Mouse (Mus musculus) forebrain, embryonic 15.5 days (tissue): Measurements from ENCODE around the gene Kbtbd13. TPM values are rescaled to one million over a fixed set of nuclear protein-coding genes. Genes with fewer than 3 reads are reported as not detected.
A peak's percentile ranks its signal among the peaks of the same experiment; 100 is the strongest.

Source experiments
- ATAC-seq: fragments of 200-750 bp; cut with Nextera tagmentation; replicated peaks from 2 replicates; pipeline ENCODE4 v1.8.0; 2017; ENCODE audit warnings: mild to moderate bottlenecking, moderate TSS enrichment, moderate library complexity
- H3K27ac ChIP-seq: fragments of 300-500 bp; sonication (generic); replicated peaks from 2 replicates; pipeline ENCODE4 v1.5.1; 2015; ENCODE audit warnings: mild to moderate bottlenecking, inconsistent platforms
- H3K27me3 ChIP-seq: fragments of 300-500 bp; sonication (generic); 2 replicates; pipeline ENCODE4 v1.6.1; 2015; ENCODE audit warnings: inconsistent platforms
- H3K36me3 ChIP-seq: fragments of 300-500 bp; sonication (generic); 2 replicates; pipeline ENCODE4 v1.6.1; 2015; ENCODE audit warnings: mild to moderate bottlenecking, inconsistent platforms
- H3K4me1 ChIP-seq: fragments of 300-500 bp; sonication (generic); 2 replicates; pipeline ENCODE4 v1.6.1; 2015; ENCODE audit warnings: inconsistent platforms
- H3K4me2 ChIP-seq: fragments of 300-500 bp; sonication (generic); replicated peaks from 2 replicates; pipeline ENCODE4 v1.6.1; 2015; ENCODE audit warnings: mild to moderate bottlenecking, inconsistent platforms
- H3K4me3 ChIP-seq: fragments of 300-500 bp; sonication (generic); 2 replicates; pipeline ENCODE4 v1.5.1; 2015; ENCODE audit warnings: mild to moderate bottlenecking, inconsistent platforms
- H3K9ac ChIP-seq: fragments of 300-500 bp; sonication (generic); replicated peaks from 2 replicates; pipeline ENCODE4 v1.6.1; 2015; ENCODE audit warnings: mild to moderate bottlenecking, inconsistent platforms
- H3K9me3 ChIP-seq: fragments of 300-500 bp; sonication (generic); 2 replicates; pipeline ENCODE4 v1.6.1; 2016; ENCODE audit warnings: inconsistent platforms
- WGBS: fragments of 180-500 bp; shearing (Covaris S2); methylation state at CpG from one replicate; pipeline ENCODE4 v1.1.7; 2015; ENCODE audit warnings: mixed read lengths; 5-methylcytosine and 5-hydroxymethylcytosine counted together
- polyA plus RNA-seq: library from polyadenylated mRNA; unstranded; fragments of >200 nt; fragmentation: Nextera tagmentation; extraction: Ambion mirVana; gene quantifications from 2 replicates; pipeline ENCODE4 v1.2.1, GENCODE M21; 2015

The Kbtbd13 gene
- polyA plus RNA-seq, 1 experiment from 2014 or later = 0.56 TPM

GRCm38 (mm10) chr9:65392638-65393364 is 1.3 kb upstream of the Kbtbd13 start:
- Histone ChIP-seq H3K27me3 (peaks cover 33% of the 10 kb centered on the region), H3K4me1 (peaks cover 5% of the 10 kb centered on the region; the same call in 1 of the 2 replicates), H3K9me3 (no peaks in the 10 kb centered on the region), H3K4me2 (no peak overlapping the region), H3K27ac (no peak overlapping the region), H3K36me3 (no peaks in the 10 kb centered on the region), H3K4me3 (no peak overlapping the region), H3K9ac (no peak overlapping the region)
- WGBS = 29% methylated on average over 6 of the region's 6 CpGs
- no peak for ATAC-seq

- Histone ChIP-seq H3K9ac (peak overlapping the region; percentile 48), H3K27me3 (peaks cover 33% of the 10 kb centered on the region), H3K4me1 (peaks cover 5% of the 10 kb centered on the region; the same call in 1 of the 2 replicates), H3K9me3 (no peaks in the 10 kb centered on the region), H3K27ac (peak overlapping the region; percentile 16; the same call in 1 of the 2 replicates), H3K4me2 (peak overlapping the region; percentile 49), H3K36me3 (no peaks in the 10 kb centered on the region), H3K4me3 (peak overlapping the region; percentile 46)
- ATAC-seq = peak; percentile 61
- 19% methylated on average over 90 of the region's 96 CpGs for WGBS
These were observed 470 bp downstream of the Kbtbd13 start for GRCm38 (mm10) chr9:65390752-65391612.

- Histone ChIP-seq H3K9ac (no peak overlapping the region), H3K9me3 (no peaks in the 10 kb centered on the region), H3K27me3 (peaks cover 20% of the 10 kb centered on the region), H3K4me3 (no peak overlapping the region), H3K4me1 (peaks cover 5% of the 10 kb centered on the region; the same call in 1 of the 2 replicates), H3K4me2 (no peak overlapping the region), H3K27ac (no peak overlapping the region), H3K36me3 (no peaks in the 10 kb centered on the region)
- WGBS = 25% methylated on average over 8 of the region's 8 CpGs
- ATAC-seq = no peak
These were observed 4.9 kb downstream of the Kbtbd13 start for GRCm38 (mm10) chr9:65386373-65387140.

- no peaks in the 10 kb centered on the region for H3K36me3 ChIP-seq
- no peak overlapping the region for H3K4me3 ChIP-seq
- 56% methylated on average over 3 of the region's 3 CpGs for WGBS
- H3K27ac ChIP-seq = no peak overlapping the region
- H3K9ac ChIP-seq = no peak overlapping the region
- no peak overlapping the region for H3K4me2 ChIP-seq
- H3K9me3 ChIP-seq = no peaks in the 10 kb centered on the region
- no peaks in the 10 kb centered on the region for H3K4me1 ChIP-seq
- no peak for ATAC-seq
- H3K27me3 ChIP-seq = peaks cover under 1% of the 10 kb centered on the region; the same call in 1 of the 2 replicates
These were observed 7.2 kb downstream of the Kbtbd13 start for GRCm38 (mm10) chr9:65384276-65384675.

GRCm38 (mm10) chr9:65382751-65383097 is 8.7 kb downstream of the Kbtbd13 start:
- Histone ChIP-seq H3K36me3 (no peaks in the 10 kb centered on the region), H3K27ac (no peak overlapping the region), H3K9ac (no peak overlapping the region), H3K27me3 (no peaks in the 10 kb centered on the region), H3K4me3 (no peak overlapping the region), H3K4me2 (no peak overlapping the region), H3K9me3 (no peaks in the 10 kb centered on the region), H3K4me1 (no peaks in the 10 kb centered on the region)
- WGBS = 60% methylated on average over 3 of the region's 3 CpGs
- ATAC-seq = no peak

- no peak for ATAC-seq
- Histone ChIP-seq H3K27ac (no peak overlapping the region), H3K4me3 (no peak overlapping the region), H3K9ac (no peak overlapping the region), H3K4me1 (no peaks in the 10 kb centered on the region), H3K27me3 (no peaks in the 10 kb centered on the region), H3K4me2 (no peak overlapping the region), H3K9me3 (no peaks in the 10 kb centered on the region), H3K36me3 (no peaks in the 10 kb centered on the region)
- WGBS = 78% methylated on average over 6 of the region's 6 CpGs
These were observed 9.3 kb downstream of the Kbtbd13 start for GRCm38 (mm10) chr9:65382031-65382750.

- no peak for ATAC-seq
- Histone ChIP-seq H3K27me3 (no peaks in the 10 kb centered on the region), H3K9ac (no peak overlapping the region), H3K36me3 (no peaks in the 10 kb centered on the region), H3K9me3 (no peaks in the 10 kb centered on the region), H3K4me3 (no peak overlapping the region), H3K27ac (no peak overlapping the region), H3K4me1 (no peaks in the 10 kb centered on the region), H3K4me2 (no peak overlapping the region)
- 79% methylated on average over 4 of the region's 4 CpGs for WGBS
These were observed 10.3 kb downstream of the Kbtbd13 start for GRCm38 (mm10) chr9:65381017-65381590.

- H3K4me1 ChIP-seq = no peaks in the 10 kb centered on the region
- H3K36me3 ChIP-seq = peaks cover 2% of the 10 kb centered on the region; the same call in 1 of the 2 replicates
- ATAC-seq = no peak
- WGBS = 71% methylated on average over 9 of the region's 9 CpGs
- H3K27me3 ChIP-seq = no peaks in the 10 kb centered on the region
- H3K4me2 ChIP-seq = no peak overlapping the region
- H3K27ac ChIP-seq = no peak overlapping the region
- H3K9ac ChIP-seq = no peak overlapping the region
- no peaks in the 10 kb centered on the region for H3K9me3 ChIP-seq
- H3K4me3 ChIP-seq = no peak overlapping the region
These were observed 16.1 kb downstream of the Kbtbd13 start for GRCm38 (mm10) chr9:65375163-65375934.

DNA sequence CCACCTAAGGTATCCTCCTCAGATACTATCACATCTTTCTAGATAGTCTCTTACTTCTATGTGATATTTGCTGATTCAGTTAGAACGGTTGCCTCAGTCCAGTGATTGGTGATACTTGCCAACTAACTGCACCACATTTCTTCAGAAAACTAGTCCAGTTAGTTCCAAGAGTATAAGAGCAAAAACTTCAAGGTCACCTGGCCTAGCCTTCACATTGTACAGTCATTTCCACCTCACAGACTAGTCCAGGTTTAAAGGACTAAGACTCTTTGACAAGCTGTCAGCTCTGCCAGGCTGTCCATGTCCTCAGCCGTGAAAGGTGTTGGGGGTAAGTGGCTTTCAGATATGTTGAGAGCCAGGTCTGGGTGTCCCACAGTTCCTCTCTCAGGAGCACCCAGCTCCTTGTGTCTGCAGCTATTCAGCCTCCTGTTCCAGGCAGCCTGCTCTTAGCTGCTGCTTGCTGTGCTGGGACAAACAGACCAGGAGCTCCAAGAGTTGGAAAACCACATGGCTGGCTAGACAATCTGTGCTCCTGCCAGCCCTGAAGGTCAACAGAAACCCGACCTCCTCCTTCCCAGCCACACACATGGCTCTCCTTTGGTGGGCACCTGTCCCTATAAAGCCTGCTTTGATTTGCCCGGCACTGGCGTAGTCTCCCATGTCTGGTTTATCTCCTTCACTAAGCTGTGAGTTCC is 16.8 kb downstream of the Kbtbd13 start:
- H3K9ac ChIP-seq = no peak overlapping the region
- H3K4me1 ChIP-seq = no peaks in the 10 kb centered on the region
- no peaks in the 10 kb centered on the region for H3K27me3 ChIP-seq
- WGBS = 85% methylated on average over 5 of the region's 5 CpGs
- no peak overlapping the region for H3K4me3 ChIP-seq
- no peak for ATAC-seq
- H3K36me3 ChIP-seq = peaks cover 2% of the 10 kb centered on the region; the same call in 1 of the 2 replicates
- H3K9me3 ChIP-seq = no peaks in the 10 kb centered on the region
- no peak overlapping the region for H3K27ac ChIP-seq
- H3K4me2 ChIP-seq = no peak overlapping the region

DNA sequence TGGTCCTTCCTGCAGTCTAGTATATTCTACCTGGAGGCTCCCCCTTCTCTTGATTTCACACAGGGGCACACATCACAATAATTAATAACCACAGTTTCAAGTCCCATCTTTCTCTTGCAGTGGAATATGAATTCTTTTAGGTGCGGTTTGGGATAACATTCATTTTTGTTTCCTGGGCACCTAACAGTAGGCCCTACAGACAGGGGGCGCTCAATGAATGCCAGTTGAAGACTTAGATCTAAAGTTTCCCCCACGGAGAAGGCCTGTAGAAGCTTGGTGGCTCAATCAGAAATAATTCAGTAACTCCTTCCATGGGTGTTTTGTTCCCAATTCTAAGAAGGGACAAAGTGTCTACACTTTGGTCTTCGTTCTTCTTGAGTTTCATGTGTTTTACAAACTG is 19.0 kb downstream of the Kbtbd13 start:
- H3K4me3 ChIP-seq = no peak overlapping the region
- H3K36me3 ChIP-seq = peaks cover 2% of the 10 kb centered on the region; the same call in 1 of the 2 replicates
- H3K4me1 ChIP-seq = no peaks in the 10 kb centered on the region
- H3K4me2 ChIP-seq = no peak overlapping the region
- H3K9ac ChIP-seq = no peak overlapping the region
- H3K9me3 ChIP-seq = no peaks in the 10 kb centered on the region
- H3K27ac ChIP-seq = no peak overlapping the region
- 74% methylated on average over 4 of the region's 4 CpGs for WGBS
- no peaks in the 10 kb centered on the region for H3K27me3 ChIP-seq
- no peak for ATAC-seq
